Mouse (Mus musculus): ENCODE results near the gene Rtl10.

DNA sequence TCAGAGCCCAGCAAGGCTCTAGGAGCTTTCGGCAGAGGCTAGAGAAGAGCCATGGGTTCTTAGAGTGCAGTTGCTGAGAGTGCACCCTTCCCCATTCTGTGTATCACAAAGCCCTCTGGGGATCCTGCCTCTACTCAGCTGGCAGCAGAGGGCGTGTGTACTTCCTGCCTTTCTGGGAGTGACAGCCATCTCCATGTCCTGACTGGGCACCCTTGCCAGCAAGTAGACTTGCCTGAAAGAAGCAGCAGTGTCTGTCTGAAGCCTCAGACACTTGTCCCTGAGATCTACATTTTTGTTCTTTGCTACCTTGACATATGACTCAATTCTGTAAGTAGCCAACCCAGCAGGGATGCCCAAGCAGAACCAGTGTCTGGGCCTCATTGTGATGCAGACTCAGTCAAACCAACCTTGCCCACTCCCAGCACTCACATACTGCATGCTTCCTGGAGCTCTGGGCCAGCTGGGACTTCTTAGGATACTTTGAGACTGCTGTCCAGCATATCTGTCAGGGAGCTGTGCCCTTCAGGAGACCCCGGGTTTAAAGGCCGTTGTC, 17.7 kb upstream of the Rtl10 start:
- TF ChIP-seq CTCF (conservative IDR thresholded peaks at IDR 0.05; ENCODE audit: low read length) (no peak), NANOG (IDR thresholded peaks at IDR 0.05; ENCODE audit: borderline replicate concordance, low read length) (no peak), POU5F1 (IDR thresholded peaks at IDR 0.05; ENCODE audit: borderline replicate concordance, low read length) (no peak)
